Mouse (Mus musculus) forebrain, embryonic 16.5 days (tissue): ENCODE results near the gene Nlrp3. TPM values are rescaled to one million over a fixed set of nuclear protein-coding genes. Genes with fewer than 3 reads are reported as not detected.
A peak's percentile ranks its signal among the peaks of the same experiment; 100 is the strongest.

Experiments used
- ATAC-seq: fragments of 200-750 bp; cut with Nextera tagmentation; 2 replicates; pipeline ENCODE4 v1.8.0; 2017; ENCODE audit warnings: mild to moderate bottlenecking, moderate library complexity
- H3K27ac ChIP-seq: fragments of 300-500 bp; sonication (generic); 2 replicates; pipeline ENCODE4 v1.5.1; 2014; ENCODE audit warnings: low read length, control low read depth
- H3K27me3 ChIP-seq: fragments of 300-500 bp; sonication (generic); replicated peaks from 2 replicates; pipeline ENCODE4 v1.6.1; 2014; ENCODE audit warnings: low read length; ENCODE audit not compliant: control insufficient read depth, insufficient read depth
- H3K36me3 ChIP-seq: fragments of 300-500 bp; sonication (generic); 2 replicates; pipeline ENCODE4 v1.6.1; 2014; ENCODE audit not compliant: control insufficient read depth, insufficient read depth
- H3K4me1 ChIP-seq: fragments of 300-500 bp; sonication (generic); replicated peaks from 2 replicates; pipeline ENCODE4 v1.6.1; 2014; ENCODE audit warnings: low read length; ENCODE audit not compliant: control insufficient read depth, insufficient read depth
- H3K4me2 ChIP-seq: fragments of 300-500 bp; sonication (generic); 2 replicates; pipeline ENCODE4 v1.6.1; 2014; ENCODE audit warnings: mild to moderate bottlenecking, low read length, control low read depth
- H3K4me3 ChIP-seq: fragments of 300-500 bp; sonication (generic); replicated peaks from 2 replicates; pipeline ENCODE4 v1.5.1; 2014; ENCODE audit warnings: mild to moderate bottlenecking, low read length, control low read depth
- H3K9ac ChIP-seq: fragments of 300-500 bp; sonication (generic); replicated peaks from 2 replicates; pipeline ENCODE4 v1.6.1; 2014; ENCODE audit warnings: low read depth, low read length, control low read depth
- H3K9me3 ChIP-seq: fragments of 300-500 bp; sonication (generic); 2 replicates; pipeline ENCODE4 v1.6.1; 2016; ENCODE audit warnings: low read length; ENCODE audit not compliant: control insufficient read depth
- WGBS: fragments of 180-500 bp; shearing (Covaris S2); extraction: QIAGEN DNeasy Blood & Tissue Kit; methylation state at CpG from one replicate; pipeline ENCODE4 v1.1.7; 2014; 5-methylcytosine and 5-hydroxymethylcytosine counted together
- polyA plus RNA-seq: library from polyadenylated mRNA; unstranded; fragments of >200 nt; fragmentation: Nextera tagmentation; extraction: Ambion mirVana; gene quantifications from 2 replicates; pipeline ENCODE4 v1.2.1, GENCODE M21; 2015

The Nlrp3 gene
- 0.11 and 0.77 TPM in 2 replicates for polyA plus RNA-seq

- ATAC-seq, result no peak
- Histone ChIP-seq H3K9ac (no peak within 1 kb of the TSS), H3K27ac (no peak within 1 kb of the TSS), H3K4me1 (no peaks in the 10 kb centered on the region), H3K4me2 (no peak within 1 kb of the TSS), H3K4me3 (no peak within 1 kb of the TSS), H3K27me3 (no peaks in the 10 kb centered on the region), H3K9me3 (no peaks in the 10 kb centered on the region), H3K36me3 (no peaks in the 10 kb centered on the region)
- WGBS, result 45% methylated on average over 3 of the region's 3 CpGs
Measured at GRCm38 (mm10) chr11:59541324-59541723, at the start of gene Nlrp3. TSS of gene Nlrp3 (plus strand) at chr11:59541568.

GRCm38 (mm10) chr11:59496672-59497310 is 44.6 kb upstream of the Nlrp3 start:
- no peak for ATAC-seq
- no peak overlapping the region for H3K27ac ChIP-seq
- no peak overlapping the region for H3K4me2 ChIP-seq
- H3K9me3 ChIP-seq, result no peaks in the 10 kb centered on the region
- H3K27me3 ChIP-seq, result no peaks in the 10 kb centered on the region
- no peak overlapping the region for H3K9ac ChIP-seq
- peaks cover 23% of the 10 kb centered on the region for H3K36me3 ChIP-seq
- WGBS, result 86% methylated on average over 6 of the region's 6 CpGs
- H3K4me1 ChIP-seq, result no peaks in the 10 kb centered on the region
- H3K4me3 ChIP-seq, result no peak overlapping the region

- Histone ChIP-seq H3K9me3 (no peaks in the 10 kb centered on the region), H3K9ac (no peak overlapping the region), H3K27ac (no peak overlapping the region), H3K27me3 (no peaks in the 10 kb centered on the region), H3K4me1 (no peaks in the 10 kb centered on the region), H3K4me2 (no peak overlapping the region), H3K4me3 (no peak overlapping the region), H3K36me3 (peaks cover 24% of the 10 kb centered on the region)
- no peak for ATAC-seq
- WGBS, result 91% methylated on average over 7 of the region's 7 CpGs
Measured at GRCm38 (mm10) chr11:59497747-59498146, 43.6 kb upstream of the Nlrp3 start.

- no peak for ATAC-seq
- Histone ChIP-seq H3K9me3 (no peaks in the 10 kb centered on the region), H3K27ac (no peak overlapping the region), H3K27me3 (no peaks in the 10 kb centered on the region), H3K9ac (no peak overlapping the region), H3K4me1 (peaks cover 10% of the 10 kb centered on the region), H3K4me3 (no peak overlapping the region), H3K4me2 (no peak overlapping the region), H3K36me3 (peaks cover 20% of the 10 kb centered on the region)
- WGBS, result 86% methylated on average over 5 of the region's 5 CpGs
Measured at GRCm38 (mm10) chr11:59501978-59502700, 39.2 kb upstream of the Nlrp3 start.

- no peaks in the 10 kb centered on the region for H3K27me3 ChIP-seq
- H3K27ac ChIP-seq, result peak overlapping the region; percentile 87
- H3K9me3 ChIP-seq, result no peaks in the 10 kb centered on the region
- H3K4me1 ChIP-seq, result peaks cover 19% of the 10 kb centered on the region
- H3K9ac ChIP-seq, result peak overlapping the region; percentile 98
- peak; percentile 76 for ATAC-seq
- H3K36me3 ChIP-seq, result 0 out of 2 replicates have a peak, but pooled peaks cover 5% of the 10 kb centered on the region
- peak overlapping the region; percentile 97 for H3K4me2 ChIP-seq
- H3K4me3 ChIP-seq, result peak overlapping the region; percentile 96
- under 1% methylated on average over 21 of the region's 21 CpGs for WGBS
Measured at GRCm38 (mm10) chr11:59505351-59505838, 36.0 kb upstream of the Nlrp3 start.

- Histone ChIP-seq H3K4me1 (peaks cover 19% of the 10 kb centered on the region), H3K9me3 (no peaks in the 10 kb centered on the region), H3K27me3 (no peaks in the 10 kb centered on the region), H3K9ac (peak overlapping the region; percentile 98), H3K4me2 (peak overlapping the region; percentile 97), H3K27ac (peak overlapping the region; percentile 87), H3K36me3 (0 out of 2 replicates have a peak, but pooled peaks cover 5% of the 10 kb centered on the region), H3K4me3 (peak overlapping the region; percentile 96)
- ATAC-seq, result peak; percentile 86
- under 1% methylated on average over 62 of the region's 71 CpGs for whole genome bisulfite sequencing
Measured at GRCm38 (mm10) chr11:59505839-59506712, 35.3 kb upstream of the Nlrp3 start.

- Histone ChIP-seq H3K27ac (peak overlapping the region; percentile 87), H3K4me1 (peaks cover 19% of the 10 kb centered on the region), H3K4me2 (peak overlapping the region; percentile 97), H3K4me3 (peak overlapping the region; percentile 96), H3K9me3 (no peaks in the 10 kb centered on the region), H3K36me3 (0 out of 2 replicates have a peak, but pooled peaks cover 5% of the 10 kb centered on the region), H3K9ac (peak overlapping the region; percentile 98), H3K27me3 (no peaks in the 10 kb centered on the region)
- 0% methylated on average over 14 of the region's 14 CpGs for WGBS
- ATAC-seq, result peak; percentile 17
Measured at GRCm38 (mm10) chr11:59506713-59507074, 34.7 kb upstream of the Nlrp3 start.

- 64% methylated on average over 1 of the region's 1 CpGs for WGBS
- no peak for ATAC-seq
- no peak overlapping the region for H3K9ac ChIP-seq
Measured at GRCm38 (mm10) chr11:59511558-59511957, 29.8 kb upstream of the Nlrp3 start.

GRCm38 (mm10) chr11:59512733-59513132 is 28.6 kb upstream of the Nlrp3 start:
- no peak overlapping the region for H3K4me3 ChIP-seq
- no peaks in the 10 kb centered on the region for H3K36me3 ChIP-seq
- H3K27ac ChIP-seq, result no peak overlapping the region
- H3K9me3 ChIP-seq, result no peaks in the 10 kb centered on the region
- no peaks in the 10 kb centered on the region for H3K27me3 ChIP-seq
- no peak overlapping the region for H3K4me2 ChIP-seq
- H3K9ac ChIP-seq, result no peak overlapping the region
- ATAC-seq, result no peak
- peaks cover 3% of the 10 kb centered on the region for H3K4me1 ChIP-seq
- 90% methylated on average over 10 of the region's 10 CpGs for WGBS

More at GRCm38 (mm10) chr11:59511558-59511957, 29.8 kb upstream of the Nlrp3 start:
- Histone ChIP-seq H3K4me3 (no peak overlapping the region), H3K9me3 (no peaks in the 10 kb centered on the region), H3K27ac (no peak overlapping the region), H3K4me1 (peaks cover 12% of the 10 kb centered on the region), H3K4me2 (no peak overlapping the region), H3K36me3 (no peaks in the 10 kb centered on the region), H3K27me3 (no peaks in the 10 kb centered on the region)
